Mouse (Mus musculus) liver, adult 2 months (tissue): Measurements from ENCODE around the gene Syngr2.

Source experiments
- CTCF ChIP-seq: fragments of 200-500 bp; IDR thresholded peaks from 2 replicates; pipeline ENCODE4 v1.5.1; 2011; ENCODE audit warnings: low read depth, low read length, control low read depth
- POLR2A ChIP-seq: fragments of 200-500 bp; IDR thresholded peaks from 2 replicates; pipeline ENCODE4 v1.6.1; 2011; ENCODE audit warnings: low read length, control low read depth; ENCODE audit not compliant: insufficient read depth; ENCODE audit errors: extremely low read depth

DNA sequence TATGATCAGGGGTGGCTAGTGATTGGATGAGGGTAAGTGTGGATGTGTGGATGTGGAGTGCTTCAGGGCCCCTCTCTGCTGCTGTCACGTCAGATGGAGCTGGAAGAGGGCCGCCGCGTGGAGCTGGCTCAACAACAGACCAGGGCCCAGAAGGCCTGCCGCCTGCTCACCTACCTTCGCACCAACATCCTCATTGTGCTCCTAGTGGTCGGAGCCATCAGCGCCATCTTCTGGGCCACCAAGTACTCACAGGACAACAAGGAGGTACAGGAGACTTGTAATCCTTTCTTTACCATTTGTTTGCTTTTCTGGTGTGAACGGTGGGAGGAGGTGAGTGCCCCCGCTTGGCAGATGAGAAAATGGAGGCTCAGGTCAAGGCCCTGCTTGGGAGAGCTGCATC lies 23.2 kb upstream of the Syngr2 start:
- TF ChIP-seq CTCF (peak; percentile 79), POLR2A (no peak)
